Mouse (Mus musculus) midbrain, embryonic 13.5 days (tissue): ENCODE results near the gene Aspdh. TPM values are rescaled to one million over a fixed set of nuclear protein-coding genes. Genes with fewer than 3 reads are reported as not detected.

ENCODE experiments used
- ATAC-seq: fragments of 200-750 bp; cut with Nextera tagmentation; 2 replicates; pipeline ENCODE4 v1.8.0; 2017; ENCODE audit warnings: mild to moderate bottlenecking, moderate TSS enrichment, moderate library complexity
- H3K27ac ChIP-seq: fragments of 300-500 bp; sonication (generic); 2 replicates; pipeline ENCODE4 v1.5.1; 2015; ENCODE audit warnings: inconsistent platforms, mild to moderate bottlenecking, moderate library complexity
- H3K27me3 ChIP-seq: fragments of 300-500 bp; sonication (generic); 2 replicates; pipeline ENCODE4 v1.6.1; 2015; ENCODE audit warnings: mild to moderate bottlenecking, inconsistent platforms
- H3K36me3 ChIP-seq: fragments of 300-500 bp; sonication (generic); 2 replicates; pipeline ENCODE4 v1.6.1; 2015; ENCODE audit warnings: mild to moderate bottlenecking, inconsistent platforms
- H3K4me1 ChIP-seq: fragments of 300-500 bp; sonication (generic); replicated peaks from 2 replicates; pipeline ENCODE4 v1.6.1; 2015; ENCODE audit warnings: inconsistent platforms
- H3K4me2 ChIP-seq: fragments of 300-500 bp; sonication (generic); replicated peaks from 2 replicates; pipeline ENCODE4 v1.6.1; 2015; ENCODE audit warnings: moderate library complexity, mild to moderate bottlenecking, inconsistent platforms
- H3K4me3 ChIP-seq: fragments of 300-500 bp; sonication (generic); replicated peaks from 2 replicates; pipeline ENCODE4 v1.5.1; 2015; ENCODE audit warnings: mild to moderate bottlenecking, inconsistent platforms
- H3K9ac ChIP-seq: fragments of 300-500 bp; sonication (generic); replicated peaks from 2 replicates; pipeline ENCODE4 v1.6.1; 2015; ENCODE audit warnings: mild to moderate bottlenecking, inconsistent platforms
- H3K9me3 ChIP-seq: fragments of 300-500 bp; sonication (generic); 2 replicates; pipeline ENCODE4 v1.6.1; 2016; ENCODE audit warnings: mild to moderate bottlenecking, inconsistent platforms
- WGBS: fragments of 180-500 bp; shearing (Covaris S2); methylation state at CpG from one replicate; pipeline ENCODE4 v1.1.7; 2015; 5-methylcytosine and 5-hydroxymethylcytosine counted together
- microRNA-seq: library from miRNA; unstranded; fragments of <30 nt; microRNA quantifications from one replicate; pipeline ENCODE4, GENCODE M21; 2016
- polyA plus RNA-seq: library from polyadenylated mRNA; unstranded; fragments of >200 nt; fragmentation: Nextera tagmentation; extraction: Ambion mirVana; gene quantifications from 2 replicates; pipeline ENCODE4 v1.2.1, GENCODE M21; 2015

The Aspdh gene
- polyA plus RNA-seq, 1 experiment from 2014 or later, result 10.8 TPM

DNA sequence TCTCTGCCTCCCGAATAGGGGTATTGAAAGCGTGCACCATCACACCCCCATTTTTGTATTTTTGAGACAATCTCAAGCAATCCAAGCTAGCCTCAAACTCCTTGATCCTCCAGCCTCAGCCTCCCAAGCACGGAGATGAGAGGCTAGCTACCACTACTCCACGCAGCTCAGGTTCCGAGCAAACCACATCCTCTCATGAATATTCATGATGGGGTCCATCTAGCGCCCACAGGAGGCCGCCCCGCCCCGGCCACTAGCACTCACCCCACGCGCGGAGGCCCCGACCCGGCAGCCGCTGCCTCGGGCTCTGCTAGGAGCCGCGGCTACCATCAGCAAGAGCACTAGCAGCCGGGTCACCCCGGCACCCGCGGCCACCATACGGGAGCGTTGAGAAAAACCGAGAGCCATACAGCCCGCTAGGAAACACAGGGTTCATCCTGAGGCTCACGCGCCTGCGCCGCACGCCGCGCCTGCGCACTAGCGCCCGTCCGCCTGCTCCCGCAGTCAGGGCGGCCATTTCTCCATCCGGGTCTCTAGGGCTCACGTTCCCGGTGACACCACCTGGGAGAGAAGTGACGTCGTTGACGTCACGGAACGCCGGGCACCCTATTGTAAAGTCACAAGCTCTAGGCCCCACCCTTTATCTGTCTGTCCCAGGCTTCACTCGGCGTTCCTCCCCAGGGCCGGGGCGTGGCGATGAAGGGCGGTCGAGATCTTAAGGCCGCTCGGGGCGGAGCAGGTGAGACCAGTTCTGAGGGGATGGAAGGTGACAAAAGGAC, 31.0 kb downstream of the Aspdh start, which contains the start of the genes Emc10 and Fam71e1:
TSS of gene Emc10 (minus strand) at position 538 of the 779 bp plus-strand sequence.
TSS of gene Fam71e1 (plus strand) at position 590 of the 779 bp plus-strand sequence.
- Histone ChIP-seq H3K4me2 (peak within 1 kb of the TSS; percentile 84), H3K9me3 (no peaks in the 10 kb centered on the region), H3K27me3 (no peaks in the 10 kb centered on the region), H3K4me1 (peaks cover 36% of the 10 kb centered on the region), H3K9ac (peak within 1 kb of the TSS; percentile 94), H3K4me3 (peak within 1 kb of the TSS; percentile 75), H3K27ac (peak within 1 kb of the TSS; percentile 98), H3K36me3 (peaks cover 34% of the 10 kb centered on the region)
- under 1% methylated on average over 58 of the region's 58 CpGs for WGBS
- peak; percentile 95 for ATAC-seq

DNA sequence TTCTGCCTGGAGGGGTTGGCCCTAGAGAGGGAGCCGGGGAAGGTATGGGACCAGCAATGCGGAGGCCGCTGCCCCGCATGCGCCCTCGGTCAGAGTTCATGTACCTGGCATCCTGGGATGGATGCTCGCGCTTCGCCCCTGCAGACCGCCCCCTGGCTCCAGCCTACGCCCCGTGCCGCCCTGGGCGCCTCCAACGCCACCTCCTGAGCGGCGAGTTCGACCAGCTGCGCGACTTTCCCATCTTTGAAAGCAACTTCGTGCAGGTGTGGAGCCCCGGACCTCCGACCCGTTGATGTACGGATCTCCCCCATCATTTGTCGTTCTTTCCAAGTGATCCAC, 31.5 kb downstream of the Aspdh start:
- H3K4me1 ChIP-seq, result peaks cover 36% of the 10 kb centered on the region
- peak overlapping the region; percentile 98 for H3K27ac ChIP-seq
- no peaks in the 10 kb centered on the region for H3K27me3 ChIP-seq
- H3K36me3 ChIP-seq, result peaks cover 28% of the 10 kb centered on the region
- under 1% methylated on average over 26 of the region's 26 CpGs for WGBS
- H3K9ac ChIP-seq, result peak overlapping the region; percentile 91
- no peaks in the 10 kb centered on the region for H3K9me3 ChIP-seq
- no peak for ATAC-seq
- peak overlapping the region; percentile 75 for H3K4me3 ChIP-seq
- H3K4me2 ChIP-seq, result peak overlapping the region; percentile 84

GRCm38 (mm10) chr7:44497361-44498055, 32.3 kb downstream of the Aspdh start:
- 87% methylated on average over 10 of the region's 10 CpGs for WGBS
- H3K9ac ChIP-seq, result peak overlapping the region; percentile 91
- peak overlapping the region; percentile 98 for H3K27ac ChIP-seq

DNA sequence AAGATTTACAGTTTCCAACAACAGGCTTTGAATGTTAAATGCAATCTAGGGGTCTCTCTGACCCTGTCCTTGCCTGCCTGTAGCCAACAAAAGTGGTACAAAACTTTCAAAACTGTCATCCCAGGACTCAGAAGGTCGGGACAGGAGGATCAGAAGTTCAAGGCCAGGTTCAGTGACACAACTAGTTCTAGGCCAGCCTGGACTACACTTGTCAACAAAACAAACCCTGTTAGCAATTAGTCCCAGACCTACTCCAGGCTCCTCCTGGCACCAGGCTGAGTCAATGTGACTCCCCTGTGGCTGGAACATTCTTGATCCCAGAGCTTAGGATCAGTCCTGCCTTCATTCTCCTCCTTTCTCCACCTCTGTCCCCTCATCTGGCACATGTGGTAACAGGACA, 33.7 kb downstream of the Aspdh start:
- no peaks in the 10 kb centered on the region for H3K27me3 ChIP-seq
- no peak overlapping the region for H3K27ac ChIP-seq
- H3K4me2 ChIP-seq, result no peak overlapping the region
- peaks cover 9% of the 10 kb centered on the region; the same call in 1 of the 2 replicates for H3K36me3 ChIP-seq
- no peak overlapping the region for H3K4me3 ChIP-seq
- H3K9me3 ChIP-seq, result no peaks in the 10 kb centered on the region
- H3K9ac ChIP-seq, result no peak overlapping the region
- peaks cover 26% of the 10 kb centered on the region for H3K4me1 ChIP-seq
- ATAC-seq, result no peak
- 70% methylated on average over 1 of the region's 1 CpGs for WGBS

More at GRCm38 (mm10) chr7:44497361-44498055, 32.3 kb downstream of the Aspdh start:
- ATAC-seq, result no peak
- Histone ChIP-seq H3K4me3 (peak overlapping the region; percentile 75), H3K9me3 (no peaks in the 10 kb centered on the region), H3K4me2 (peak overlapping the region; percentile 84), H3K4me1 (peaks cover 36% of the 10 kb centered on the region), H3K36me3 (peaks cover 21% of the 10 kb centered on the region), H3K27me3 (no peaks in the 10 kb centered on the region)

DNA sequence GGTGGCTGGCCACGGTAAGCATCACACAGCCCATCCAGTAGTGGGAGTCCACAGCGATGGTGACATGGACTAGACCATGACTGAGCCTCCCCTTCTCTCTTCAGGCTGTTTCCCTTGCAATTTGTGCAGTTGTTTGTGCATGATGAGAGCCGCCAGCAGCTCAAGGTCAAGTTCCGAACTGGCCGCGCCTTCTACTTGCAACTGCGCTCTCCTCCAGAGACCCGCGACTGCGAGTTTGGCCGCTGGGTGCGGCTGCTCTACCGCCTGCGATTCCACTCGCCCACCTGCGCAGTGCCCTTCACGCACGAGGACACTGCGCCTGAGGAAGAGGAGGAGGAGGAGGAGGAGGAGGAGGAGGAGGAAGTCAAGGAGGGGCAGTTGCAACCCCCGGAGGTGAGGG, 34.9 kb downstream of the Aspdh start:
- Histone ChIP-seq H3K27me3 (no peaks in the 10 kb centered on the region), H3K4me3 (no peak overlapping the region), H3K27ac (no peak overlapping the region), H3K4me2 (no peak overlapping the region), H3K4me1 (peaks cover 16% of the 10 kb centered on the region), H3K9ac (no peak overlapping the region), H3K9me3 (no peaks in the 10 kb centered on the region), H3K36me3 (no peaks in the 10 kb centered on the region)
- WGBS, result 59% methylated on average over 20 of the region's 20 CpGs
- ATAC-seq, result no peak

DNA sequence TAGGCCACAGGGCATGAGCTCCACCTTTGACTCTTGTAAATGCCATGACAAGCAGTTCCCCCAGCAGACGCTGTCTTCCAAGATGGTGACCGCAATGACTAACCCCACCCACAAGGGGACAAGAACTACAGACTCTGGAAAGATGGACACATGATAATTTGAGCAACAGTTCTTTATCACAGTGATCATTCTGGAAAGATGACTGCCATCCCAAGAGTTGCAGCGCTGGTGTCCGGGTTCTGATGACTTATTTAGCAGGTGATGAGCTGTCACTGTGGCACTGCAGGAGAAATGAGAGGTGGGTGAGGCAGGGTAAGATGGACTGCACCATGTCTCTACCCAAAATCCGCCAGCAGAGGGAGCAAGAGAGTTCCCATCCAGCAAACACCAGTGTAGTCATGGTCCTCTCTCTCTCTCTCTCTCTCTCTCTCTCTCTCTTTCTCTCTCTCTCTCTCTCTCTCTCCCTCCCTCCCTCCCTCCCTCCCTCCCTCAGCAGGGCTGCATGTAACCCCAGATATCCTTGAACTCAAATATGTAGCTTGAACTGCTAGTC, 36.4 kb downstream of the Aspdh start:
- WGBS, result 39% methylated on average over 5 of the region's 5 CpGs
- Histone ChIP-seq H3K27ac (no peak overlapping the region), H3K4me1 (peaks cover 9% of the 10 kb centered on the region), H3K9me3 (no peaks in the 10 kb centered on the region), H3K36me3 (no peaks in the 10 kb centered on the region), H3K27me3 (no peaks in the 10 kb centered on the region), H3K4me3 (no peak overlapping the region), H3K9ac (no peak overlapping the region), H3K4me2 (no peak overlapping the region)
- ATAC-seq, result peak; percentile 68

- no peak for ATAC-seq
- Histone ChIP-seq H3K4me1 (no peaks in the 10 kb centered on the region), H3K4me2 (no peak overlapping the region), H3K9me3 (0 out of 2 replicates have a peak, but pooled peaks cover 1% of the 10 kb centered on the region), H3K9ac (no peak overlapping the region), H3K36me3 (no peaks in the 10 kb centered on the region), H3K27ac (no peak overlapping the region), H3K27me3 (peaks cover 16% of the 10 kb centered on the region; the same call in 1 of the 2 replicates), H3K4me3 (no peak overlapping the region)
Observed at GRCm38 (mm10) chr7:44507491-44507890, 42.3 kb downstream of the Aspdh start.

Small RNA genes lying within 50 kb of the gene (microRNA-seq; reads per million reads assigned to microRNA genes)
- not detected for gene Mir7052

Other genes with a start within 250 kb of the Aspdh start
- gene Klk1b5, start 249.4 kb upstream of the Aspdh start, polyA plus RNA-seq, result not detected in 2 replicates
- not detected in 2 replicates for gene Klk1, start 240.0 kb upstream of the Aspdh start, polyA plus RNA-seq
- not detected in 2 replicates for gene Gm36864, start 229.2 kb upstream of the Aspdh start, polyA plus RNA-seq
- 1.5 and 1.6 TPM in 2 replicates for gene 1700028J19Rik, start 218.7 kb upstream of the Aspdh start, polyA plus RNA-seq
- 205 and 217 TPM in 2 replicates for gene 2410002F23Rik, start 218.7 kb upstream of the Aspdh start, polyA plus RNA-seq
- gene Acp4, start 208.0 kb upstream of the Aspdh start, polyA plus RNA-seq, result 0.09 TPM in 1 of 2 replicates, not detected in the other
- gene Gm15517, start 203.9 kb upstream of the Aspdh start, polyA plus RNA-seq, result not detected in 2 replicates
- gene Clec11a, start 158.5 kb upstream of the Aspdh start, polyA plus RNA-seq, result 3.7 and 4.0 TPM in 2 replicates
- gene Shank1, start 155.1 kb upstream of the Aspdh start, polyA plus RNA-seq, result 26.0 and 26.4 TPM in 2 replicates
- gene Syt3, start 81.3 kb upstream of the Aspdh start, polyA plus RNA-seq, result 16.9 and 17.6 TPM in 2 replicates
- gene 1700008O03Rik, start 79.6 kb upstream of the Aspdh start, polyA plus RNA-seq, result 0.70 and 1.4 TPM in 2 replicates
- 15.7 and 16.4 TPM in 2 replicates for gene Lrrc4b, start 36.4 kb upstream of the Aspdh start, polyA plus RNA-seq
- 41.6 and 44.8 TPM in 2 replicates for gene Josd2, start 2.6 kb downstream of the Aspdh start, polyA plus RNA-seq
- 118 and 129 TPM in 2 replicates for gene Emc10, start 31.1 kb downstream of the Aspdh start, polyA plus RNA-seq
- 43.0 and 46.1 TPM in 2 replicates for gene Fam71e1, start 31.2 kb downstream of the Aspdh start, polyA plus RNA-seq
- 0.16 and 0.23 TPM in 2 replicates for gene Mybpc2, start 59.3 kb downstream of the Aspdh start, polyA plus RNA-seq
- gene Spib, start 66.7 kb downstream of the Aspdh start, polyA plus RNA-seq, result not detected in 2 replicates
- gene Pold1, start 83.5 kb downstream of the Aspdh start, polyA plus RNA-seq, result 38.7 and 40.1 TPM in 2 replicates
- 71.3 and 74.9 TPM in 2 replicates for gene Nr1h2, start 88.6 kb downstream of the Aspdh start, polyA plus RNA-seq
- 0.64 and 1.3 TPM in 2 replicates for gene Napsa, start 107.0 kb downstream of the Aspdh start, polyA plus RNA-seq
- gene Kcnc3, start 125.3 kb downstream of the Aspdh start, polyA plus RNA-seq, result 3.7 and 4.4 TPM in 2 replicates
- 0.84 and 1.2 TPM in 2 replicates for gene Myh14, start 205.5 kb downstream of the Aspdh start, polyA plus RNA-seq
- gene Izumo2, start 243.4 kb downstream of the Aspdh start, polyA plus RNA-seq, result not detected in 2 replicates